Mouse (Mus musculus) midbrain, embryonic 16.5 days (tissue): ENCODE measurements around the gene Dnajb2. TPM values are rescaled to one million over a fixed set of nuclear protein-coding genes. Genes with fewer than 3 reads are reported as not detected.
A peak's percentile ranks its signal among the peaks of the same experiment; 100 is the strongest.

ENCODE experiments used
- ATAC-seq: fragments of 200-750 bp; cut with Nextera tagmentation; 2 replicates; pipeline ENCODE4 v1.8.0; 2017; ENCODE audit warnings: moderate TSS enrichment
- H3K27ac ChIP-seq: fragments of 300-500 bp; sonication (generic); 2 replicates; pipeline ENCODE4 v1.5.1; 2014; ENCODE audit warnings: mild to moderate bottlenecking, low read length, mixed read lengths
- H3K27me3 ChIP-seq: fragments of 300-500 bp; sonication (generic); 2 replicates; pipeline ENCODE4 v1.6.1; 2014; ENCODE audit warnings: low read depth, low read length, mixed read lengths; ENCODE audit not compliant: control insufficient read depth, insufficient read depth
- H3K36me3 ChIP-seq: fragments of 300-500 bp; sonication (generic); 2 replicates; pipeline ENCODE4 v1.6.1; 2014; ENCODE audit warnings: mild to moderate bottlenecking, low read length, moderate library complexity, mixed read lengths; ENCODE audit not compliant: control insufficient read depth, insufficient read depth
- H3K4me1 ChIP-seq: fragments of 300-500 bp; sonication (generic); 2 replicates; pipeline ENCODE4 v1.6.1; 2014; ENCODE audit warnings: mild to moderate bottlenecking, low read length, mixed read lengths; ENCODE audit not compliant: control insufficient read depth, insufficient read depth
- H3K4me2 ChIP-seq: fragments of 300-500 bp; sonication (generic); 2 replicates; pipeline ENCODE4 v1.6.1; 2014; ENCODE audit warnings: mild to moderate bottlenecking, low read length, mixed read lengths
- H3K4me3 ChIP-seq: fragments of 300-500 bp; sonication (generic); 2 replicates; pipeline ENCODE4 v1.5.1; 2014; ENCODE audit warnings: low read depth, mild to moderate bottlenecking, low read length, moderate library complexity, mixed read lengths
- H3K9ac ChIP-seq: fragments of 300-500 bp; sonication (generic); 2 replicates; pipeline ENCODE4 v1.6.1; 2014; ENCODE audit warnings: low read depth, low read length, mixed read lengths
- H3K9me3 ChIP-seq: fragments of 300-500 bp; sonication (generic); replicated peaks from 2 replicates; pipeline ENCODE4 v1.6.1; 2014; ENCODE audit warnings: mild to moderate bottlenecking, low read length, mixed read lengths; ENCODE audit not compliant: control insufficient read depth, poor library complexity, severe bottlenecking
- WGBS: fragments of 180-500 bp; shearing (Covaris S2); extraction: QIAGEN DNeasy Blood & Tissue Kit; methylation state at CpG from one replicate; pipeline ENCODE4 v1.1.7; 2014; 5-methylcytosine and 5-hydroxymethylcytosine counted together
- polyA plus RNA-seq: library from polyadenylated mRNA; unstranded; fragments of >200 nt; fragmentation: Nextera tagmentation; extraction: Ambion mirVana; gene quantifications from 2 replicates; pipeline ENCODE4 v1.2.1, GENCODE M21; 2015

Gene Dnajb2
- polyA plus RNA-seq, 1 experiment from 2014 or later = 84.3 TPM

DNA sequence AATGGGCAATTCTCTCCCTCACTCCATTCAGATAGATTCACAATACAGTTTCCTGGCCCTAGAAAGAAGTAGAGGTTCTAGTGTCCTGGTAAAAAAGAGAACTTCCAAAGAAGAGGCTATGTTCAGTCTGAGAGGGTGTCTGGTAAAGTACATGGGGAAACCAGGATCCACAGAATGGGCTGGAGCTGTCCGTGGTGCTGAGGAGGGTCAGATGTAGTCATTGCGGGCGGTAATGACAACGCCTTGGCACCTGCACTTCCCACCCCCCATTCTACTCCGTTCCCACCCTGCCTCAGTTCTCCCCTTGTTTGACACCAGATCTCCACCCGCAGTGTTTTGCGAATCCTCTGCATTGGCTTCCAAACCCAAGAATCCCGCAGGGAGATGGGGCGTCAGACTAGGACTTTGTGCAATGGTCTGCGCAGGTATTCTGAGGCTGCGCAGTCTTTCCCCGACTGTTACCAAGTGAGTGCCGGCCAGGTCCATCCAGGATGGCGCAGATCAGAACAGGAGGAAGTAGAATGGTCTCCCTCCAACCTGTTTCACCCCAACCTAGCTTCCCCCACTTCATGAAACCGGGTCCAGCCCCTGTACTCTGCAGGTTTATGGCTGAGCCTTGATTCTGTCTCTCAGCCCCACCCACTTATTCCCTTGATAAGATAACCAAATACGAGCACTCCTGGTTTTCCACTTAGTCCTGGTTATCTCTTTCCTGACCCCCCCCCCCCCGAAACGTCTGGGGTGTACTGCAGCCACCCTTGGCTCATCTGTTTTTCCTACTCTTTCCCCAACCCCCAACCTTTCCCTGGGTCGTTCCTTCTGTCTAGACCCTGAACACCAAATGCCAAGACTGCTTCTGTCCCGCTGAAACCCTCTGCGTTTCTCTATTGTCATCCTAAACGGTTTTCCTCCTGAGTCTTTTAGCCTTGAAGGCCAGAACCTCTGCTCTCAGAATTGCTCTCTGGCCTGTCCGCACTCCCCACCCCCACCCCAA lies 41.3 kb downstream of the Dnajb2 start:
- Histone ChIP-seq H3K27ac (peak overlapping the region; percentile 68), H3K36me3 (no peaks in the 10 kb centered on the region), H3K27me3 (no peaks in the 10 kb centered on the region), H3K9ac (peak overlapping the region; percentile 63), H3K4me2 (peak overlapping the region; percentile 69), H3K4me1 (peaks cover 2% of the 10 kb centered on the region; the same call in 1 of the 2 replicates), H3K9me3 (no peaks in the 10 kb centered on the region), H3K4me3 (peak overlapping the region; percentile 47)
- 2% methylated on average over 23 of the region's 23 CpGs for WGBS
- peak; percentile 82 for ATAC-seq

- WGBS = 6% methylated on average over 13 of the region's 13 CpGs
- Histone ChIP-seq H3K4me1 (peaks cover 2% of the 10 kb centered on the region; the same call in 1 of the 2 replicates), H3K36me3 (no peaks in the 10 kb centered on the region), H3K9ac (peak within 1 kb of the TSS; percentile 63), H3K27ac (peak within 1 kb of the TSS; percentile 68), H3K4me3 (peak within 1 kb of the TSS; percentile 47), H3K9me3 (no peaks in the 10 kb centered on the region), H3K27me3 (no peaks in the 10 kb centered on the region), H3K4me2 (peak within 1 kb of the TSS; percentile 69)
- peak; percentile 65 for ATAC-seq
Measured at GRCm38 (mm10) chr1:75278228-75278627, 42.0 kb downstream of the Dnajb2 start, which contains the start of gene Resp18. Gene Resp18 (minus strand): TSS chr1:75278415.

GRCm38 (mm10) chr1:75283017-75283416 lies 46.8 kb downstream of the Dnajb2 start:
- 66% methylated on average over 5 of the region's 5 CpGs for WGBS
- H3K9ac ChIP-seq = no peak overlapping the region
- H3K4me1 ChIP-seq = no peaks in the 10 kb centered on the region; the same call in 1 of the 2 replicates
- peak; percentile 56; the same call in 1 of the 2 replicates for ATAC-seq
- H3K9me3 ChIP-seq = no peaks in the 10 kb centered on the region
- H3K36me3 ChIP-seq = no peaks in the 10 kb centered on the region
- H3K27me3 ChIP-seq = no peaks in the 10 kb centered on the region
- no peak overlapping the region for H3K4me3 ChIP-seq
- H3K4me2 ChIP-seq = no peak overlapping the region
- no peak overlapping the region for H3K27ac ChIP-seq

- Histone ChIP-seq H3K9me3 (no peaks in the 10 kb centered on the region), H3K36me3 (no peaks in the 10 kb centered on the region), H3K4me3 (no peak overlapping the region), H3K27ac (no peak overlapping the region), H3K4me2 (no peak overlapping the region), H3K4me1 (peaks cover 18% of the 10 kb centered on the region), H3K9ac (no peak overlapping the region), H3K27me3 (no peaks in the 10 kb centered on the region)
- ATAC-seq = no peak
- 88% methylated on average over 7 of the region's 7 CpGs for WGBS
Measured at GRCm38 (mm10) chr1:75284911-75285310, 48.7 kb downstream of the Dnajb2 start.

DNA sequence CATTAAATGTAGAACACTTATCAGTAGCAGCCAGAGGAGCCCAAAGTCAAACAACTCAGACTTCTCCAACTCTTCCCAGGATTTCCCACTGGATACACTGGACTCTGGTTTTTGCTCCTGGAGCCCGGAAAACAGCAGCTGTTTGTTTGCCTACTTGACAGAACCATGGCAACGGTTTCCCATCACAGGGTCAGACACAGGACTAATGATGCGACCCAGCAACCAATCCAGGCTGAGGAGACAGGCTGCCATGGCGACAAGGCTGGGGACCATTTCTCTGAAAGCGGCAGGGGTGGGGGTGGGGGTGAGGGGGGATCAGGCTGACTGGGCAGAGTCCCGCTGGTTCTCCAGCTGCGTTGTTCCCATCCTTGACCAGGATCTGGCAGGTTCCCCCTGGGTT lies 53.2 kb downstream of the Dnajb2 start:
- Histone ChIP-seq H3K4me1 (peaks cover 26% of the 10 kb centered on the region), H3K27ac (peak overlapping the region; percentile 85), H3K27me3 (no peaks in the 10 kb centered on the region), H3K9me3 (no peaks in the 10 kb centered on the region), H3K36me3 (no peaks in the 10 kb centered on the region), H3K9ac (peak overlapping the region; percentile 49; the same call in 1 of the 2 replicates), H3K4me2 (peak overlapping the region; percentile 33; the same call in 1 of the 2 replicates), H3K4me3 (no peak overlapping the region)
- WGBS = 3% methylated on average over 7 of the region's 7 CpGs
- ATAC-seq = peak; percentile 95

DNA sequence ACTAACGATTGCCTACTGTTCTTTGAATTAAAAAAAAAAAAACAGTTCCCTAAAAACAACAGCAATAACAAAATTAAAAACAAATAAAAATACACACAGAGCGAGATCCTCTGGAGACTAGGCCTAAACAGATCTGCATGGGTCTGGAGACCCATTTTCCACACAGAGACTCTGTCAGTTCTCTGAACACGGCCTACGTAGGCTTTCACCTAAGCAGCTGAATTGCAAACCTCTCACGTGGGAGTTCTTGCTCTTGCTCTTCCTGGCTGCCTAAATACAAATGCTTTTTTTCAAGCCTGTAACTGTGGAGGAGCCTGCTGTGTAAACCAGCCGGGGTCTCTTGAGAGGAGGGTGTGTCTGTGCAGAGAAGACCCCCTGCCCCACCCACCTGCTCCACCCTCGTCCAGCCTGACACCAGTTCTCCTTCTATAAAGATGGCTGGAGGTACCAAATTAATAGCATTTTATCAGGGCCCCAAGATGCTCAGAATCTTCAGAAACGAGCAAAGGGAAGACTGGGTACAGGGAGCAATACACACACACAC lies 53.8 kb downstream of the Dnajb2 start:
- WGBS = 22% methylated on average over 8 of the region's 8 CpGs
- H3K4me2 ChIP-seq = peak overlapping the region; percentile 33; the same call in 1 of the 2 replicates
- H3K27ac ChIP-seq = peak overlapping the region; percentile 85
- H3K4me1 ChIP-seq = peaks cover 26% of the 10 kb centered on the region
- no peak overlapping the region for H3K4me3 ChIP-seq
- H3K36me3 ChIP-seq = no peaks in the 10 kb centered on the region
- H3K27me3 ChIP-seq = no peaks in the 10 kb centered on the region
- peak; percentile 36; the same call in 1 of the 2 replicates for ATAC-seq
- H3K9me3 ChIP-seq = no peaks in the 10 kb centered on the region
- H3K9ac ChIP-seq = peak overlapping the region; percentile 49; the same call in 1 of the 2 replicates

DNA sequence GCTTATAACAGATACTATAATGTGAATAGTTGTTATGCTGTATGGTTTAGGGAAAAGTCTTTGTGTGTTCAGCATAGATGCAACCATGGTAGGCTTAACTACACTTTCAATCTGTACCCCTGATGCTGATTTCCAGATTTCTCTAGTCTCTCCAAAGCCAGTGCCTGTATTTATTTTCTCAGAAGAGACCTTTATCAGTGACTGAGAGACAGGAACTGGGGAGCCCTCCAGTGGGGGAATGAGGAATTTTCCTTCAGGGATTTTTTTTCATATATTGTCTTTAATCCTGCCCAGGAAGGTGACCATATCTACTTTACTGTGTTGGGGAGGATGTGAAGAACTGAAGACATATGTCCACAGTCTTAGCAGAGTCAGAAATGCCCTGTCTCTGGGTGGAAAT lies 54.4 kb downstream of the Dnajb2 start:
- peak; percentile 21; the same call in 1 of the 2 replicates for ATAC-seq
- H3K9me3 ChIP-seq = no peaks in the 10 kb centered on the region
- H3K27ac ChIP-seq = peak overlapping the region; percentile 85

DNA sequence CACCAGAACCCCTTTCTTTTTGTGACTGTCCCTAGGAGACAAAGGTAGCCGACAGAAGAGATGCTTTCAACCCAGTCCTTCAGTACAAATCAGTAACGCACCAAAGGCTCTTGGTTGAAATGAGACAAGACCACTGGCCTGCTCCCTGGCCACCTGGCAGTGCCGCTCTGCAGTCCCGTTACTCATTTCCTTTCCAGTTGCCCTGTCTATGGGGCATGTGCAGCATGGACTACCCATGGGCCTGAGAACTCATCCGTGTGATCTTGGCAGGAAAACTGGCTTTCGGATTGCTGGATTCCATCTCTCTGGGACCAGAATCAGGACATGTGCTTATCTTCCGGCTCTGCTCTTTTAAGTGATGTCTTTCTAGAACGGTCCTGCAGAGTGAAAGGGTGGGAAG lies 55.1 kb downstream of the Dnajb2 start:
- WGBS = 90% methylated on average over 8 of the region's 8 CpGs
- no peak overlapping the region for H3K4me3 ChIP-seq
- peaks cover 26% of the 10 kb centered on the region for H3K4me1 ChIP-seq
- H3K9me3 ChIP-seq = no peaks in the 10 kb centered on the region
- H3K27ac ChIP-seq = no peak overlapping the region
- no peak overlapping the region for H3K4me2 ChIP-seq
- H3K27me3 ChIP-seq = no peaks in the 10 kb centered on the region
- no peaks in the 10 kb centered on the region for H3K36me3 ChIP-seq
- ATAC-seq = no peak
- H3K9ac ChIP-seq = no peak overlapping the region

More for the DNA sequence above, 54.4 kb downstream of the Dnajb2 start:
- Histone ChIP-seq H3K36me3 (no peaks in the 10 kb centered on the region), H3K27me3 (no peaks in the 10 kb centered on the region), H3K4me2 (no peak overlapping the region), H3K9ac (no peak overlapping the region), H3K4me1 (peaks cover 26% of the 10 kb centered on the region), H3K4me3 (no peak overlapping the region)
